Mouse (Mus musculus): ENCODE results near the gene Kifc1. TPM values are rescaled to one million over a fixed set of nuclear protein-coding genes. Genes with fewer than 3 reads are reported as not detected.

Gene Kifc1
- polyA plus RNA-seq (2016; fragmentation: Nextera tagmentation; extraction: Ambion mirVana), result 6.6 and 8.1 TPM in 2 replicates

DNA sequence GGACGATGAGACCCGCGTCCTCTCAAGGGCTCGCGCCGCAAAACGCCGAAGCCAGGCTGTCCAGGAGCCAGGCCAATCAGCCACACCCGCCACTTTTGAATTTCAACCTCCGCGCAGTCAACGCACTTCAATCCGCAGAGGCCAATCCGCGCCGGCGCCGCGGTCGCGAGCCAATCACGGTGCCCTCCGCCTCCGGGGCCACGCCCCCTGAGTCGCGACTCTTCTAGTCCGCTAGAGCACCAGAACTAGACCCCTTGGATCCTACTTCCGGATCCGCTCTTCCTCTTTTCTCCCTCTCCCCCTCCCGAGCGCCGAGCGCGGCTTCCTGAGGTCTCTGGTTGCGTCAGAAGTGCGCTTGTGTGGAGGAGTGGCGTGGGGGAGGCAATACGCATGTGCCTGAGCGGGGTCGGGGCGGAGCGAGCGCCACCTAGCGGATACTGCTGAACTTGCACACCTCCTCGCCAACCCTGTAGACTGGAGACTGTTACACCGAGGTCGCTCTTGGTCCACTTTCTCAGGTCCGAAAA lies at the start of gene Kifc1:
Gene Kifc1, minus strand, starts transcription at position 129 of the 527 bp plus-strand sequence.
- under 1% methylated on average over 49 of the region's 49 CpGs for WGBS
- peaks cover 21% of the 10 kb centered on the region for H3K4me1 ChIP-seq
- H3K9me3 ChIP-seq, result no peaks in the 10 kb centered on the region
- H3K27me3 ChIP-seq (ENCODE audit: poor library complexity, severe bottlenecking), result no peaks in the 10 kb centered on the region
- peak within 1 kb of the TSS; percentile 67 for H3K4me3 ChIP-seq
- H3K27ac ChIP-seq, result peak within 1 kb of the TSS; percentile 93
- DNase-seq (ENCODE audit: extremely low spot score, low spot score), result peak; percentile 100
- H3K36me3 ChIP-seq (replicated peaks), result peaks cover 15% of the 10 kb centered on the region

DNA sequence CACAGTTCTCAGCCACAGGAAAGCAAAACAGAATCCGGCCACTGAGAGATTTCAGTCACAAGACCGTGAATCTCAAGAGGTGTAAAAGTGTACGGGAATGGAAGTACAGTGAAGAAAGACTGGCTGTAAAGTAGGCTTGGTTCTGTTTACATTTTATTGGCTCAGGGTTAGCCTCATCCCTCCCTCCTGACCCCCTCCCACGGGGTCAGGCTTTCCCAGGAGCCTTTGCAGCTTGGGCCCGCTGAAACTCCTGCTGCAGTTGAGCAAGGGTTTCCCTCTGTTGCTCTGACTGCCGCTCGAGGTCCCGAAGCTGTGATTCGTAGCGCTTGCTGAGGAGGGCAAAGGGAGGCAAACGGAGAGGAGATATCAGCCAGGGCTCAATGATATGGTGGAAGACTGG lies 48.3 kb upstream of the Kifc1 start:
- H3K4me1 ChIP-seq, result peaks cover 26% of the 10 kb centered on the region
- H3K9me3 ChIP-seq, result no peaks in the 10 kb centered on the region
- peaks cover 72% of the 10 kb centered on the region for H3K36me3 ChIP-seq (replicated peaks)
- peak overlapping the region; percentile 96 for H3K4me3 ChIP-seq
- no peaks in the 10 kb centered on the region for H3K27me3 ChIP-seq (ENCODE audit: poor library complexity, severe bottlenecking)
- WGBS, result 83% methylated on average over 11 of the region's 11 CpGs
- no peak for DNase-seq (ENCODE audit: extremely low spot score, low spot score)
- no peak overlapping the region for H3K27ac ChIP-seq

DNA sequence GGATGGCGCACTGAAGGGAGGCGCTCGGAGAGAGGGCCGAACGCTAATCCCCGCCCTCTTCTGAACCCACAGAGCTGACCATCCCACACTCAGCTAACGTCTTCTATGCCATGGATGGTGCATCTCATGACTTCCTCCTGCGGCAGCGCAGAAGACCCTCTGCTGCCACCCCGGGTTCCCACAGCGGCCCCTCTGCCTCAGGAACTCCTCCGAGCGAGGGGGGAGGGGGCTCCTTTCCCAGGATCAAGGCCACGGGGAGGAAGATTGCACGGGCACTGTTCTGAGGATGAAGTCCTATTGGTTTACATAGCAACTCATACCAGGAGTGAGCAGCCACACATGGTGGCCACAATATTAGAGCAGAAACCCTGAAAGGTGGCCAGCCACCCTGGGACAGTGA lies 46.5 kb upstream of the Kifc1 start:
- Histone ChIP-seq H3K4me3 (peak overlapping the region; percentile 12; the same call in 1 of the 2 replicates), H3K4me1 (peaks cover 35% of the 10 kb centered on the region), H3K9me3 (no peaks in the 10 kb centered on the region), H3K27me3 (ENCODE audit: poor library complexity, severe bottlenecking) (no peaks in the 10 kb centered on the region), H3K36me3 (replicated peaks) (peaks cover 72% of the 10 kb centered on the region), H3K27ac (no peak overlapping the region)
- DNase-seq (ENCODE audit: extremely low spot score, low spot score), result no peak
- WGBS, result 87% methylated on average over 15 of the region's 15 CpGs

DNA sequence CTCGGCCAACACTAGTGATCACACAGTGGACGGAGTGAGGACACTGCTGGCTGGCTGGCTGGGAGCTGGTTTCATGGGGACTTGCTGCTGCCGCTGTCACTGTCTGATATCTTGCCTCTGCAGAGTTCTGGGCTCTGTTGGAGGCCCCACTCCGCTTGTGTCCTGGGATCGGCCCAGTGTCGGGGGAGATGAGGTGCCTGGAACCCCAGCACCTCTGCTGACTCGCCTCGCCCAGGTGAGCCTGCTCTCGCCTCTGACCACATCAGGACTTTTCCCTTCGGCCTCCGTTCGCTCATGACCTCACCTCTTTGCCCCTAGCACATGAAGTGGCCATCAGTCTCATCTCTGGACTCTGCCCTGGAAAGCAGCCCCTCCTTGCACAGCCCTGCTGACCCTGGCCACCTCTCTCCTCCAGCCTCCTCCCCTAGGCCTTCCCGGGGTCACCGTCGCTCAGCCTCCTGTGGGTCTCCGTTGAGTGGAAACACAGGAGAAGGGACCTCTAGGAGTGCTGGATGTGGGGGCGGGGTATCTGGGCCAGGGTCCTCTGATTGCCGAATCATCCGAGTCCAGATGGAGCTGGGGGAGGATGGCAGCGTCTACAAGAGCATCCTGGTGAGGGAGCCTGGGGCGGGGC lies 45.1 kb upstream of the Kifc1 start:
- peak overlapping the region; percentile 5; the same call in 1 of the 2 replicates for H3K4me3 ChIP-seq
- peaks cover 71% of the 10 kb centered on the region for H3K36me3 ChIP-seq (replicated peaks)
- H3K27me3 ChIP-seq (ENCODE audit: poor library complexity, severe bottlenecking), result peaks cover 4% of the 10 kb centered on the region; the same call in 1 of the 2 replicates
- H3K9me3 ChIP-seq, result no peaks in the 10 kb centered on the region
- H3K27ac ChIP-seq, result no peak overlapping the region
- peaks cover 36% of the 10 kb centered on the region for H3K4me1 ChIP-seq
- no peak for DNase-seq (ENCODE audit: extremely low spot score, low spot score)
- 87% methylated on average over 21 of the region's 21 CpGs for WGBS

DNA sequence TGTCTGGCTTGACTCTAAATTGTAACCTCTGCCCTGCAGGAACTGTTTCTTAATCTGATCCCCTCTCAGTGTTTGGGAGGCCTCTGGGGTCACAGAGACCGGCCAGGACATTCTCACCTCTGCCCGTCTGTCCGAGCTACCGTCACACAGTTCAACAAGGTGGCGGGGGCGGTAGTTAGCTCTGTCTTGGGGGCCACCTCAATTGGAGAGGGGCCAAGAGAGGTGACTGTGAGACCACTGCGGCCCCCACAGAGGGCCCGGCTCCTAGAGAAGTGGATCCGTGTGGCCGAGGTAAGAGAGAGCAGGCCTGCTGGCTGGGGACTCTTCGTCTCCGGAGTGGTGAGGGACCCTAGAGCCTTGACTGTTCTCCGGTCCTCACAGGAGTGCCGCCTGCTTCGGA lies 42.5 kb upstream of the Kifc1 start:
- WGBS, result 91% methylated on average over 15 of the region's 15 CpGs
- no peak overlapping the region for H3K27ac ChIP-seq
- peaks cover 4% of the 10 kb centered on the region; the same call in 1 of the 2 replicates for H3K27me3 ChIP-seq (ENCODE audit: poor library complexity, severe bottlenecking)
- peak overlapping the region; percentile 23 for H3K4me3 ChIP-seq
- H3K4me1 ChIP-seq, result peaks cover 43% of the 10 kb centered on the region
- no peaks in the 10 kb centered on the region for H3K9me3 ChIP-seq
- no peak for DNase-seq (ENCODE audit: extremely low spot score, low spot score)
- peaks cover 60% of the 10 kb centered on the region for H3K36me3 ChIP-seq (replicated peaks)

DNA sequence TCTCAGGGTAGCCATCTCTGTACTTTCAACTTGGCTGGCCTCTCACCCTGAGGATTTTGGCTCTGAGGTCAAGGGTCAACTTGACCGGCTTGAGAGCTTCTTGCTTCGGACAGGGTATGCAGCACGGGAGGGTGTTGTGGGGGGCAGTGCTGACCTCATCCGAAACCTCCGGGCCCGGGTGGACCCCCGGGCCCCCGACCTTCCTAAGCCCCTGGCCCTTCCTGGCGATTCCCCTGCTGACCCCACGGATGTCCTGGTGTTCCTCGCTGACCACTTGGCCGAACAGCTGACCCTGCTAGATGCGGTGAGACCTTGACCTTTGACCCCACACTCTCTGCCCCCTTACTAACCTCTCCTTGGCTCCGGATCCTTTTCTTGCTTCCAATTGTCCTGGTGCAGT lies 42.0 kb upstream of the Kifc1 start:
- H3K27ac ChIP-seq, result no peak overlapping the region
- H3K27me3 ChIP-seq (ENCODE audit: poor library complexity, severe bottlenecking), result peaks cover 4% of the 10 kb centered on the region; the same call in 1 of the 2 replicates
- peaks cover 60% of the 10 kb centered on the region for H3K36me3 ChIP-seq (replicated peaks)
- peaks cover 48% of the 10 kb centered on the region for H3K4me1 ChIP-seq
- H3K9me3 ChIP-seq, result no peaks in the 10 kb centered on the region
- H3K4me3 ChIP-seq, result peak overlapping the region; percentile 23
- whole genome bisulfite sequencing, result 92% methylated on average over 14 of the region's 14 CpGs
- no peak for DNase-seq (ENCODE audit: extremely low spot score, low spot score)

DNA sequence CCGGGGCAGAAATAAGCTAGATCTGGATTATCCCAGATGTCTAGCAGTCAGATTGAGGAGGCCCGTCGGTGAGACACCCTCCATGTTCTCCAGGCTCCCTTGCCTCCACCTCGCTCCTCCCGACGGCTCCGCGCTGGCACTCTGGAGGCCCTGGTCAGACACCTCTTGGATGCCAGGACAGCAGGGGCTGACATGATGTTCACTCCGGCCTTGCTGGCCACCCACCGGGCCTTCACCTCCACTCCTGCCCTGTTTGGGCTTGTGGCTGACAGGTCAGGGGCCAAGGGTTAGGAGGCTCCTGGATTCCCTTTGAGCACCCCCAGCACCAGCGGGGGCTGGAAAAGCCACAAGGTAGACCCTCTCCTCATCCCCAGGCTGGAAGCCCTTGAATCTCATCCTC lies 41.5 kb upstream of the Kifc1 start:
- WGBS, result 93% methylated on average over 11 of the region's 11 CpGs
- DNase-seq (ENCODE audit: extremely low spot score, low spot score), result no peak
- Histone ChIP-seq H3K9me3 (no peaks in the 10 kb centered on the region), H3K27ac (no peak overlapping the region), H3K4me3 (peak overlapping the region; percentile 23), H3K27me3 (ENCODE audit: poor library complexity, severe bottlenecking) (peaks cover 4% of the 10 kb centered on the region; the same call in 1 of the 2 replicates), H3K4me1 (peaks cover 48% of the 10 kb centered on the region), H3K36me3 (replicated peaks) (peaks cover 57% of the 10 kb centered on the region)

DNA sequence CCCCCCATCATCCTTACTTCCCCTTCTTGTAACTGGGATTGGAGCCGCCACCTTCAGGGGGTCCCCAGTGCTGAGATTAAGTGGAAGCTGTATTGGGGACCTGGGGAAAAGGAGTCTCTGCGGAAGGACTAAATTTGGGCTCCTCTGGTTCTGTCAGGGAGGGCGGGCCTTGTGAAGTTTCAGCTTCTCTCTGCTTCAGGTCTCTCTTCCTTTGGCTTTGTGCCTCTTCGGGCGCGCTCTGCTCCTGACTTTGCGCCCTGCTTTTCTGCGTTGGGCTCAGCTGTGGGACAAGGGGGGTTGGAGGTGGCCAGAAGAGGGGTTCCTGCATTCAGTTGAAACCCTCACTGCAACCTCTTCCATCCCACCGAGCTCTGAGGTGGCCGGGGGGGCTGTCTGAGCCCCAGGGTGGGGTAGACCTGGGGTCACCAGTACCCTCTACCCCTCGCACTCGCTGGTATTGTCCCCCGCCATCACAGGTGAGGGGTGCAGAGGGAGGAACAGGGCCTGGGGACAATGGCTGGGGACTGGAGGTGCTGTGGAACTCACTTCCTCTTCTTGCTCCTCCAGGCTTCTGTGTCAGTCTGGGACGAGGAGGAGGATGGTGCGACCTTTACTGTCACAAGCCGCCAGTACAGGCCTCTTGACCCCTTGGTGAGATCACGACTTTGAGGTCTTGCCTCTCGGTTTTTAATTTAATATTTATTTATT lies 40.9 kb upstream of the Kifc1 start:
- H3K27ac ChIP-seq, result peak overlapping the region; percentile 92
- peaks cover 4% of the 10 kb centered on the region; the same call in 1 of the 2 replicates for H3K27me3 ChIP-seq (ENCODE audit: poor library complexity, severe bottlenecking)
- WGBS, result 33% methylated on average over 18 of the region's 18 CpGs
- DNase-seq (ENCODE audit: extremely low spot score, low spot score), result no peak
- H3K4me1 ChIP-seq, result peaks cover 48% of the 10 kb centered on the region
- no peaks in the 10 kb centered on the region for H3K9me3 ChIP-seq
- H3K36me3 ChIP-seq (replicated peaks), result peaks cover 57% of the 10 kb centered on the region
- H3K4me3 ChIP-seq, result peak overlapping the region; percentile 98

DNA sequence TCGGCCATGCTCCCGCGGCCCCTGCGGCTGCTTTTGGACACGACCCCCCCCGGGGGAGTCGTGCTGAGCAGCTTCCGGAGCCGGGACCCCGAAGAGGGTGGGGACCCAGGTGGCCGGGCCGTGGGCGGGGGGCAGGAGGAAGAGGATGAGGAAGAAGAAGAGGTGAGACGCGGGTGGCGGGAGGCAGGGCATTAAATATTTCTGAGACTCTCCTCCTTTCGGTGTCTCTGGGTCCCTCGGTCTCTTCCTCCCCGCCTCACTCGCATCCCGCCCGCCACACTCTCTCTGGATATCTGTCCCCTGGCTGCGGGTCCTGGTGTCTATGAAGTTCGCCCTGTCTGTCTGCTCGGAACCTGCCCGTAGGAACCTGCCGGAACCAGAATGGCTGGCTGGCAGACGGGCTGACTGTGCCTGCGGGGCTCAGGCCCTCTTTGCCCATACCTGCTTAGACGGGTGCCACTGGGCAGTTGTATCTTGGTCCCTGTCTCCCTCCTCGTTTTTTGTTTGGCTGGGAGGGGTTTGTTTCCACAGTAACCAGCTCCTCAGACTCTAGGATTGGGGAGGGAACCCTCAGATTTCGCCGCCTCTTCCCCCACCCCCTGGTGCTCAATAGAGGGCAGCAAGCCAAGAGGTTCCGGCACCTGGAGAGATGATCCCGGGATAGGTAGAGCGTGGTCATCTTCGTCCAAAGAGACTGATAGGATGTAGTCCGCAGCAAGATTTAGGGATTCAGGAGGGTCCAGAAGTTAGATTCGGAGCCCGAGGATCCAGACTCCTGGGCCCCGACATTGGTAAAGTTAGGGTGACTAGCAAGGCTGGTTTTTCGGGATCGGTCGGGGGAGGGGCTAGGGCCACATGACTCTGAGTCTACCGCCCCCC lies 40.1 kb upstream of the Kifc1 start:
- under 1% methylated on average over 45 of the region's 45 CpGs for whole genome bisulfite sequencing
- Histone ChIP-seq H3K36me3 (replicated peaks) (peaks cover 57% of the 10 kb centered on the region), H3K27me3 (ENCODE audit: poor library complexity, severe bottlenecking) (peaks cover 4% of the 10 kb centered on the region; the same call in 1 of the 2 replicates), H3K4me1 (peaks cover 49% of the 10 kb centered on the region), H3K4me3 (peak overlapping the region; percentile 98), H3K9me3 (no peaks in the 10 kb centered on the region), H3K27ac (peak overlapping the region; percentile 92)
- no peak for DNase-seq (ENCODE audit: extremely low spot score, low spot score)

DNA sequence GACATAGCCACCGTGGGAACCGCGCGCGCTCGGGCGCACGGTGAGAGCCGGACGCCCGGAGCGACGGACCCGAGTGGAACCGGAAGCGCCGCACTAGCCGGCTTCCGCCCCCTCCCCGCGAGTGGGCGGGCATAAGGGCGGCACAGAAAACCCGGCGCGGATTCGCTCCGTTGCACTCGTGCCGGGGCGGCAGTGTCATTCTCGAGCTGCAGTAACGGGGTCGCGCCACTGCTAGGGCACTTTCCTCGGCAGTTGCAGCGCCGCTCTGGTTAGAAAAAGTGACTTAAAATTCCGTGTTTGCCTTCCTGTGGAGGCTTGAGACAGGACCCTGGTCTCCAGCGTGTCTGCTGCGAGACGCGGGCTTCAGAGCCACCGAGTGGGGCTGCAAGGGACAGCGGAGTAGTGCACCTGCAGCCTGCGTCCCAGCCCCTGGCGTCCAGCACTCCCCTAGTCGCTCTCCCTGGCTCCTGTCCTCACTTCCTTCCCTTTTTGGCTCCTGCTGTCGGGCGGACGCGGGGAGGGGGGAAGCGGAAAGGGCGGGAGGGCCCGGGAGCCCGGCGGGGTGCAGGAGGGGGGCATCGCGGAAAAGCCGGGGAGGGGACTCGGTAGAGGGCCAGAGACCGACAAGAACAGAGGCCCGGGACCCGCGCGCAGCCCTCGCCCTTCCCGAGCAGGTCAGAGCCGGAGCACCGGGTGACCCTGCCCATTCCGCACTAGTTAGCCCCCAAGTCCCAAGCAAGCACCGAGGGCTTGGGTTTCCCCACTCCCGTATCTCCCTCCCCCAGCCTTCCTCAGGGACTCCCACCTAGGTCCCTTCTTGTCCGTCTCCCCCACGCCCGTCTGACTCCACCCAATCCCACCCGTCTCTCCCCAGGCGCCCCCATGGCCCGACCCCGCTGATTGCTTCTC lies 39.2 kb upstream of the Kifc1 start, which contains the start of gene Rgl2:
Gene Rgl2, plus strand, starts transcription at position 173 of the 909 bp plus-strand sequence.
- Histone ChIP-seq H3K27ac (peak within 1 kb of the TSS; percentile 92), H3K9me3 (no peaks in the 10 kb centered on the region), H3K4me1 (peaks cover 51% of the 10 kb centered on the region), H3K36me3 (replicated peaks) (peaks cover 56% of the 10 kb centered on the region), H3K4me3 (peak within 1 kb of the TSS; percentile 98), H3K27me3 (ENCODE audit: poor library complexity, severe bottlenecking) (peaks cover 4% of the 10 kb centered on the region; the same call in 1 of the 2 replicates)
- DNase-seq (ENCODE audit: extremely low spot score, low spot score), result peak; percentile 93
- WGBS, result under 1% methylated on average over 80 of the region's 80 CpGs

DNA sequence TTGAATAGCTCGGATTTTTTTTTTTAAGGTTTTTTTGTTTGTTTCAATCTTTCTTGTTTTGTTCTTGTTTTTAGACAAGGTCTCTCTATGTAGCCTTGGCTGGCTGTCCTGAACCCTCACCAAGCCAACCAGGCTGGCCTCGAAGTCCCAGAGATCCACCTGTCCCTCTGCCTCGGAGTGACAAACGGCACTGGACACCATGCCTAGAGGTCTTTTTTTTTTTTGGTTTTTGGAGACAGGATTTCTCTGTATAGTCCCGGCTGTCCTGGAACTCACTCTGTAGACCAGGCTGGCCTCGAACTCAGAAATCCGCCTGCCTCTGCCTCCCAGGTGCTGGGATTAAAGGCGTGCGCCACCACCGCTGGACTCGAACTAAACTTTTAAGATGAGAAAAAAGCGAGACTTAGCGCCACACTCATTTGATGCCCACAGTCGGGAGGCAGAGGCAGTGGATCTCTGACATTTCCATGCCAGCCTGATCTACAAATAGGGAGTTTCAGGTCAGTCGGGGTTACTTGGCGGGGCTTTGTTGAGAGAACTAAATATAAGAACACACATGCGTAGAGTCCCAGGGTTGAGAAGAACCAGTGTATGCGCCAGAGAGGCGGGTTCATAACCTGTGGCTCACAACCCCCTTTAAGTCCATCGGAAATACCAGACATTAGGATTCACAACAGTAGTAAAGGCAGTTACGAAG lies 37.9 kb upstream of the Kifc1 start:
- peaks cover 4% of the 10 kb centered on the region; the same call in 1 of the 2 replicates for H3K27me3 ChIP-seq (ENCODE audit: poor library complexity, severe bottlenecking)
- H3K4me1 ChIP-seq, result peaks cover 51% of the 10 kb centered on the region
- peak overlapping the region; percentile 92 for H3K27ac ChIP-seq
- no peaks in the 10 kb centered on the region for H3K9me3 ChIP-seq
- DNase-seq (ENCODE audit: extremely low spot score, low spot score), result no peak
- H3K4me3 ChIP-seq, result peak overlapping the region; percentile 98
- 68% methylated on average over 21 of the region's 21 CpGs for WGBS
- H3K36me3 ChIP-seq (replicated peaks), result peaks cover 44% of the 10 kb centered on the region

Measured in forebrain, embryonic 10.5 days (tissue).